Mouse (Mus musculus): ENCODE results near the gene Mbd6.

DNA sequence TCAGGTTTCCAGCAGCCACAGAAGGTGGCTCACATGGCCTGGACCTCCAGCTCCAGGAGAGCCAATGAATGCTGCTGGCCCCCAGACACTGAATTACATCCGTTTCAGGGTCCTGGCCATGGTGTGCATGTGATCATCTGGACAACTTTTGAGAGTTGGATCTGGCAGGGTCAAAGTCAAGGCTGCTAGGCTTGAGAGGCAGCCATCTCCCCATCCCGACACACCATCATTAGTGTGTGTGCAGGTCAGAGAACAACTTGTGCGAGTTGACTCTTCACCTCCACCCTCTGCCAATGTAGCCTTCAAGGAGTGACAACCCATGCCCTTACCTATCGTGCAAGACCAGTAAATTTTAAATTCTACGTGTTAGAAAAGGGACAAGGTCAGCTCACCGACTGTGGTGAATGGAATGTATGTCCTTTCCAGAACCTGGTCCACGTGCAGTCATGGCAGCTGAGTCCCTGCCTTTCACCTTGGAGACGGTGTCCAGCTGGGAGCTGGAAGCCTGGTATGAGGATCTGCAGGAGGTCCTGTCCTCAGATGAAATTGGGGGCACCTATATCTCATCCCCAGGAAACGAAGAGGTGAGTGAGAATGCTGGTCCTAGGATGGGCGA is 6.2 kb upstream of the Mbd6 start:
- no peak for TF ChIP-seq POLR2A (IDR thresholded peaks at IDR 0.05; ENCODE audit: extremely low read depth, insufficient read depth, low read length)
- TF ChIP-seq CTCF (IDR thresholded peaks at IDR 0.05; ENCODE audit: low read depth, low read length), result no peak

All from liver, adult 2 months (tissue).